Mouse (Mus musculus): Measurements from ENCODE around the gene Rmnd1. TPM values are rescaled to one million over a fixed set of nuclear protein-coding genes. Genes with fewer than 3 reads are reported as not detected.

The Rmnd1 gene
- polyA plus RNA-seq, 1 experiment from 2014 or later = 49.8 TPM

Other genes with a start within 250 kb of the Rmnd1 start
- 14.7 and 16.3 TPM in 2 replicates for gene Akap12, start 166.0 kb downstream of the Rmnd1 start, polyA plus RNA-seq (2015; fragmentation: Nextera tagmentation; extraction: Ambion mirVana)
- gene Zbtb2, start 44.3 kb downstream of the Rmnd1 start, polyA plus RNA-seq (2015; fragmentation: Nextera tagmentation; extraction: Ambion mirVana) = 17.6 and 19.0 TPM in 2 replicates
- gene Armt1, start 79 bp upstream of the Rmnd1 start, polyA plus RNA-seq (2015; fragmentation: Nextera tagmentation; extraction: Ambion mirVana) = 19.1 and 19.2 TPM in 2 replicates
- 0.25 and 0.45 TPM in 2 replicates for gene Ccdc170, start 50.1 kb upstream of the Rmnd1 start, polyA plus RNA-seq (2015; fragmentation: Nextera tagmentation; extraction: Ambion mirVana)
- gene Esr1, start 179.2 kb upstream of the Rmnd1 start, polyA plus RNA-seq (2015; fragmentation: Nextera tagmentation; extraction: Ambion mirVana) = 0.04 TPM in 1 of 2 replicates, not detected in the other

Measured in forebrain, embryonic 13.5 days (tissue).